Mouse (Mus musculus) telencephalon, adult 2 months (tissue): ENCODE measurements around the gene Amn1.
"Not testable (repeated sequence)": the region's sequence is repeated elsewhere in the genome, so short reads cannot be mapped to it uniquely, and the experiment has no call there.

ENCODE experiments used
- DNase-seq: peaks from one replicate; pipeline ENCODE4 v3.0.0-alpha.2; 2011; ENCODE audit warnings: low read depth, low spot score

Amn1 gene

GRCm38 (mm10) chr6:149188041-149188924, at the start of gene Amn1:
Gene Amn1, minus strand, starts transcription at chr6:149188712.
- DNase-seq = peak; percentile 98

GRCm38 (mm10) chr6:149236807-149237206, 48.3 kb upstream of the Amn1 start:
- DNase-seq = no peak

- no peak for DNase-seq
Observed at GRCm38 (mm10) chr6:149233918-149234317, 45.4 kb upstream of the Amn1 start.

DNA sequence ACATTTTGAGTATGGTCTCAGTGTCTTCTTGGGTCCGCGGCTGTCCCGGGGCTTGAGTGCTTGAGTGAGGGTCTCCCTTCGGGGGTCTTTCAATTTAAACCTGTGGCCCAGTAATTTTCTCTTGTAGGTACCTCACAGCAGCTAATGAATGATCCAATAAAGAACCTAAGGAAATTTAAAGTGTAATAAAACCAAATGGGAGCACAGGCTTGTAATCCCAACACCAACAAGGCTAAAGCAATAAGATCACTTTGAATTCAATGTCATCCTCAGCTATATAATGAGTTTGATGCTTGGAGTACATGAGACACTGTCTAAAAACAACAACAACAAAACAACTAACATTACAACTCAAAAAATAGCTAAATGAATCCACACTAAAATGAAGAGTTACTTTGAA, 36.2 kb upstream of the Amn1 start:
- DNase-seq = no peak

GRCm38 (mm10) chr6:149221296-149221695, 32.8 kb upstream of the Amn1 start:
- no peak for DNase-seq

- DNase-seq = no peak
Observed at GRCm38 (mm10) chr6:149198572-149198971, 10.1 kb upstream of the Amn1 start.

- DNase-seq = no peak
Observed at GRCm38 (mm10) chr6:149197116-149197515, 8.6 kb upstream of the Amn1 start.

DNA sequence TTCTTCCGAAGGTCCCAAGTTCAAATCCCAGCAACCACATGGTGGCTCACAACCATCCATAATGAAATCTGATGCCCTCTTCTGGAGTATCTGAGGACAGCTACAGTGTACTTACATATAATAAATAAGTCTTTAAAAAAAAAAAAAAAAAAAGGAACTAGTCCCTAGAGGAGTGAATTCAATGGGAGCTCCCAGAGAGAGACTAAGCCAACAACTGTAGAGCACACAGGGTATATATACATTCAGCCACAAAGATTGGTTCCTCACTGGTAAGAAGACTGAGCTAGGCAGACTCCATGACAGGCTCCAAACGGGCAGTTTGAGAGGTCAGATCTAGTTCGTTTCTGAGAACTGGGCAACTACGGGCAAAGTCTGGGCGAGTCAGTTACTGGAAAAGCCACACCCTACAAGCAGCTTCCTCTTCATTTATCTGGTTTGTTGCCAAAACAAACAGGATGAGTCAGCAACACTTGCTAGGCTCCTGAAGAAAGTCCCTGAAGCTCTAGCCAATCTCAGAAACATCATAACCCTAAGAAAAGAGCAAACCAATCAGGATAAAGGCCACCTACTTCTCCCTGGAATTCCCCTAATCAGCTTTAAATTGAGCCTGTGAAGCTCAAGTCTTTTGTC, 4.9 kb upstream of the Amn1 start:
- DNase-seq = no peak

DNA sequence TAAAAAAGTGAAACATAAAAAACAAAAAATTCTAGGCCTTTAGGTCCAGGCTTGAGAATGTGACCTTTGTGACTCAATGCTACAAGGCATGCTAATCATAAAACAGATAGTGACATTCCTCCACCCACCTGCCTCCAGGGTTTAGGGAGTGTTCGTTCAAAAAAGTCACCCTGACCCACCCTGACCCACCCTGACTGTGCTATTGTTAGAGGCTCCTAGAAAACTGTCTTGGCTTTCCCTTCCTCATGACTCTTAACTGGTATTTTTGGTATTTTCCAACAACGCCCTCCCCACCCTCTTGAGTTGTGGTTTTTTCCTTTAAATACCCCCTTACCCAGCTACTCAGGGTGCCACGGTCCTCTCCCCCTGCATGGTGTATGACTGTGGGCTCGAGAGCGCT, 3.4 kb upstream of the Amn1 start:
- DNase-seq = not testable (repeated sequence)

DNA sequence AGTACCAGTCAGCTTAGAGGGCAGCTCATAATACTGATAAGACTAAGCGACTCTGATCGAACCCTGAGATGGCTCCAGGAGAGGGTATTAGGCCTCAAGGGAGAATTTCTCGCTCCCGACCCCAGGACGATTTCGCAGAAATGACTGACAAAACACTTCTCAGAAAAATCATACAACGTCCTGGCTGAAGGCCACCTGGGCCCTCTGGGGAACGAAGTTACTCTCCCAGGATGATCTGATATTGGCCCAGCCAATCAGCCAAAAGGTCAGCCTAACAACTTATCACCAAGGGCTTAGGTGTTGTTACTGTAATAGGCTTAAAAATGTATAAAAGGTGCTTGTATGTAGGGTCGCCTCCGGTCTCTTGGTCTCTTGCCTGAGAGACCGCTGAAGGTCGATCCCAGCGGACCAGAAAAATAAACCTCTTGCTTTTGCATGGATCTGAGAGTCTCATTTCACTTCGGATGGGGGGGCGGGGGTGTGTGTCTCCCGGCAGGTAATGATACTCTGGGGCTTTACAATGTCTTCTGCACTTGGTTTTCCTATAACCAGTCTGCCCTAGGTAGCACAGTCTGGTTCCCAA, 919 bp upstream of the Amn1 start:
- no peak for DNase-seq

DNA sequence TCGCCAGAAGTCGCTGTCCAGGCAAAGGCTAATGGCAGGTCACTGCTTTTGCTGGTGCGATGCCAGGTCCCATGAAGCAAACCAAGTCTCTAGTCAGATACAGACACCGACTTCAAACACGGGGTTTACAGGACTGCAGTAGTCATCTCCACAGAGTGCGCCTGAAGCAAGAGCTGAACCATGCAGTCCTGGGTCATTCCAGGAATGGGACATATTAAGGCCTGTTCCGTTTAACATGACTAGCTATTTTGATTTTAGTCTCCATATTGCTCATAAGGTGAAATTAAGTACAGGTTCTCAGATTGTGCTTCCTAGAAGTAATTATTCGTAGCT, 379 bp upstream of the Amn1 start:
- no peak for DNase-seq

DNA sequence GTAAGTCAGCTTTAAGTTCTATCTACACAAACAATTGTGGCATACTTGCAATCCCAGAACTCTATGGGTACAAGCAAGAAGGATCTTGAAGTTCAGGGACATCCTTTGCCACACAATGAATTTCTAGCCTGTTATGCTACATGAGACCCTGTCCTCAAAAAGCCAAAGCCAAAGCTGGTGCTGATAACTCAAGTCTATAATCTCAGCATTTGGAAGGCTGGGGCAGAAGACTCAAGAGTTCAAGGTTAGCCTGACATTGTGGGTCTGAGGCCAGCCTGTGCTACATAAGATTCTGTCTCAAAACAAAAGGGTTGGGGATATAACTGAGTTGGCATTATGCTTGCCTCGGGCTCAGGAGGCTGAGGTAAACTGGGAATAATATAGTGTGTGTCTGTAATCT, 1.1 kb downstream of the Amn1 start:
- no peak for DNase-seq

- no peak for DNase-seq
Observed at GRCm38 (mm10) chr6:149184007-149184406, 4.5 kb downstream of the Amn1 start.

GRCm38 (mm10) chr6:149179064-149179463, 9.4 kb downstream of the Amn1 start:
- DNase-seq = no peak

DNA sequence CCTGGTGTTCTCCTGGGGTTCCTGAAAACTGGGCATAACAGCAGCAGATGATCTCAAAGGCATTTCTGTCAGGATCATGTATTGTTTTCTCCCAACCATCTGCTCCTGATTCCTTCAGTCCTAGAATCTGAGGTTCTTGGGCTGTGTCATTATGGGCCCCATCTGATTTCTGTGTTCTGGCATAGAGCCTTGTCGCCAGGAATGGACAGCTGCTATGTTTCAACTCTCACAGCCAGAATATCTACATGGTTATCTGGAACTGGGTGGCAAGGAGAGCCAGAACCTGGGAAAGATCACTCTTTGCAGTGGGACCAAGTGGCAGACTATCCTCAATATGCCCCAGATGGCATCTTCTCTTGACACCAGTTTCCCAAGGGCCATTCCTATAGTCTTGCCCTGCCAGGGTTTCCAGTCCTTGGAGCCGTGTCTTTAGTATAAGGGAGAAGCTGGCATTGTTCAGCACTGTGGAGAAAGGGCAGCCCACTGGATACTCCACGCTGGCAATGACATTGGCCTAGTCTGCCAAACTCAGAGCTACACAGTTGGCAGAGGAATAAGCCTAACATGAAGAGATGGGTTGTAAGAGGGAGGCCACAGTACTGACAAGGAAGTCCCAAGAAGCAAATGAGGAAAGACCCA, 13.5 kb downstream of the Amn1 start:
- DNase-seq = no peak

GRCm38 (mm10) chr6:149173831-149174625, 14.5 kb downstream of the Amn1 start:
- no peak for DNase-seq

DNA sequence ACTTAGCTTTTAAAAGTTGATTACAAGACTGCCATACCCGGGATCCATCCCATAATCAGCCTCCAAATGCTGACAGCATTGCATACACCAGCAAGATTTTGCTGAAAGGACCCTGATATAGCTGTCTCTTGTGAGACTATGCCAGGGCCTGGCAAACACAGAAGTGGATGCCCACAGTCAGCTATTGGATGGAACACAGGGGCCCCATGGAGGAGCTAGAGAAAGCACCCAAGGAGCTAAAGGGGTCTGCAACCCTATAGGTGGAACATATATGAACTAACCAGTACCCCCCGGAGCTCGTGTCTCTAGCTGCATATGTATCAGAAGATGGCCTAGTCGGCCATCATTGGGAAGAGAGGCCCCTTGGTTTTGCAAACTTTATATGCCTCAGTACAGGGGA, 18.5 kb downstream of the Amn1 start:
- DNase-seq = not testable (repeated sequence)

DNA sequence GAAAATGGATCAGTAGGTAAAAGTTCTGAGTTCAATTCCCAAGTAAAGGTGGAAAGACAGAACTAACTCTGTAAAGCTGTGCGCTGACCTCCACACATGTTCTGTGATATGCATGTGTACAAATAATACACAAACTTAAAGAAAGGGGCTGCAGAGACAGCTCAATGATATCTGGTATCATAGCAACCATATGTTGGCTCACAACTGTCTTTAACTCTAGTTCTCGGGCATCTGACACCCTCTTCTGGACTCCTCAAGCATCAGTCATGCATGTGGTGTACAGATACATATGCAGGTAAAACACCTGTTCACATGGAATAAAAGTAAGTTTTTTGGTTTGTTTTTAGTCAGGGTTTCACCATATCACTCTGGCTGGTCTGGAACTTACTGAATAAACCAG, 20.1 kb downstream of the Amn1 start:
- DNase-seq = no peak

GRCm38 (mm10) chr6:149167672-149168071, 20.8 kb downstream of the Amn1 start:
- no peak for DNase-seq

- DNase-seq = not testable (repeated sequence)
Observed at GRCm38 (mm10) chr6:149167038-149167437, 21.5 kb downstream of the Amn1 start.

- no peak for DNase-seq
Observed at GRCm38 (mm10) chr6:149155031-149155841, 33.3 kb downstream of the Amn1 start.
